Mouse (Mus musculus): ENCODE data around the gene Acbd4. TPM values are rescaled to one million over a fixed set of nuclear protein-coding genes. Genes with fewer than 3 reads are reported as not detected.

Acbd4 gene
- total RNA-seq, 2 experiments from 2014 or later = 13.4 to 25.6 TPM

DNA sequence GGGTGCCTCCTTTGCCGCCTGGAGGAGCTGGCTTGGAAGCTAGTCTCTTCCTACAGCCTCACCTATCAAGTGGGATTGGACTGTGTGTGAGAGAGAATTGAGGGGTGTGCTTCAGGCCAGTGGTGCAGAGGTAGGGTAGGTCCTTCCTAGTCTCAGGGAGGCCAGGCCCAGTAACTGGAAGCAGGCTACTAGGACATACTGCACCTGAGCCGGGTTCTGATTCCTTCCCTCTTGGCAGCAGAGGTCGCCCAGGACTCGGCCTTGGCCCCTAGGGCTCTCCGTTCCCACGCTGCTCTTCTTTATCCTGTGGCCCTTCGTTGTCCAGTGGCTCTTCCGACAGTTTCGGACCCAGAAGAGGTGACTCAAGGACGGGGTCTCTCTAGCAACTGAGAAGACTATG lies 9.8 kb downstream of the Acbd4 start:
- no peak for ATAC-seq (replicated peaks; ENCODE audit: low FRiP score, poor library complexity, severe bottlenecking)

DNA sequence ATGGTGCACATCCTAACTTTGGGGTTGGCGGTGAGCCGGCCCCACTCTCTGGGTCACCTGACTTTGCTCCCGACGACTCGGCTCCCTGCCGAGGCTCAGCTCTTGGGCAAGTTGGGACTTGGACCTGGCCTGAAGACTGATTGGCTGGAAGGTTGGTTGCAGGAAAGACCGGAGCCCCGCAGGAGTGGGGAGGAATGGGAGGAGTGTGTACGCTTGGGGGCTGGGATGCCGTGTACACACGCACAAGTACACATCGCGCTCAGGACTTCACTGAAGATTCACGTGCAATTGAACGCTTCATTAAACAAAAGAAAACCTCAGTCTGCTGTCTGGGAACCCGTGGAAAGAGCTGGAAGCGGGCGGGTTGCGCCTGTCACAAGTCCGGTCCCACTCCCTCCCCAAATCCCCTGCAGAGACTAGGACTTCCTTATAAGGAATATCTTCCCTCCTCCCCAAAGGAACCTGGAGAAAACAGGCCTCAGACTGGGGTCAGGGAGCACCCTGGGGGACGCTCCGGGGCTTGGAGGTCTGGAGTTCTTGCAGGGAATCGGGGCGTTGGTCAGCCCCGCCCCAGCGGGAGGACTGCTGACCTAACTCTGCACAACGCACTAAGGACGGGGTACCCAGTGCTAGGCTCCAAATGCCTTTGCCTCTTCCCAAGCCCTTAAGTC lies 10.5 kb downstream of the Acbd4 start:
- ATAC-seq (replicated peaks; ENCODE audit: low FRiP score, poor library complexity, severe bottlenecking) = no peak

GRCm38 (mm10) chr11:103112552-103112912 lies 11.1 kb downstream of the Acbd4 start:
- no peak for ATAC-seq (replicated peaks; ENCODE audit: low FRiP score, poor library complexity, severe bottlenecking)

DNA sequence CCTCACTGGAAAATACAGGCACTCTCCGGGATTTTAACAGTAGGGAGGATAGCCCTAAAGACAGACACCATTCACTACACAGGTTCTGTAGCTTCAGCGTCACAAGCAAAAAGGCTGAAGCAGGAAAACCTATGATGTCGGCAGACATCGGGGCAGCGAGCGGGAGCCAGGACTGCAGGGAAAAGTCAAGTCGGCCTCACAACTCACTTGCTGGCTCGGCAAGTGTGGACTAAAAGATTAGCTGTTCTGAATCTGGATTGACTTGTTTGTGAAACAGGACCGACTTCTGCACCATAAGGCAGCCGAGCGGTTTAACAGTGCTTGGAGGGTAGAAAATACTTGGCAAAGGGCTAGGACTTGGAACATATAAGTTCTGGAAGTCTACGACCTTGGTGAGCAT lies 11.5 kb downstream of the Acbd4 start:
- no peak for ATAC-seq (replicated peaks; ENCODE audit: low FRiP score, poor library complexity, severe bottlenecking)

GRCm38 (mm10) chr11:103113771-103114170 lies 12.3 kb downstream of the Acbd4 start:
- no peak for ATAC-seq (replicated peaks; ENCODE audit: low FRiP score, poor library complexity, severe bottlenecking)

GRCm38 (mm10) chr11:103114270-103114943 lies 12.9 kb downstream of the Acbd4 start:
- ATAC-seq (replicated peaks; ENCODE audit: low FRiP score, poor library complexity, severe bottlenecking) = no peak

GRCm38 (mm10) chr11:103115163-103116007 lies 13.9 kb downstream of the Acbd4 start:
- ATAC-seq (replicated peaks; ENCODE audit: low FRiP score, poor library complexity, severe bottlenecking) = peak; percentile 68

DNA sequence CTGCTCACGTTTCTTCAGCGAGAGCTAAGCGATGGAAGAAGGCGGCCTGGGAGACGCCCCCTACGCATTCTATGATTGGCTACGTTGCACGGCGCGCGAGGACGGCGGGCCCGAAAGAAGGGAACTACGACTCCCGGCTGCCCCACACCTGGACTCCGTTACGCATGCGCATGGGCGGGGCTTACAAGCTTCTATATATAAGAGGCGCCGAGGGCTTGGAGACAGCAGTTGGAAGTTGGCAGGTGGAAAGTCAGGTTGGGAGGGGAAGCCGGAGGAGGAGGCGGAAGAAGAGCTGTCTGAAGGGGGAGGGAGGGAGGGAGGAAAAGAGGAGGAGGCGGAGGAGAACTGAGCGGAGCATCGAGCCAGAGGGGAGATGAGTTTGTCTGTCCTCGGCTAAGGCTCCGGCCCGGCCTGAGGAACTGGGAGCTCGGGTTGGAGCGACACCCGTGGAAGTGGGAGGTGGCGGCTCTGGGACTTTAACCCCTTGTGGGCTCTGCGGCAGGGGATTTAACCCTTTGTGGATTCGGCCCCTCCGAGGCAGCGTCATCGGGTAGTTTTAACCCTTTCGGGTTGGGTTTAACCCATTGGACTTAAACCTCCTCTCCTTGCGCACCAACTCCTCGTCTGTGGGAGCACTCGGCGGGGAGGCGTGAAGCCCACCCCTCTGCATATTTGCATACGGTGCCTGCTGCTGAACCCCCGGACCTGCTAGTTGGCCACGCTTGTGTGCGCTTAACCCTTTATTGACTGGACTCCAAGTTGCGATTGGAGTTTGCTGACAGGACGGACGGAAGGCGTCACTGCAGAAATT lies 14.7 kb downstream of the Acbd4 start, which contains the start of gene Hexim1:
TSS of gene Hexim1 (plus strand) at position 224 of the 811 bp plus-strand sequence.
- ATAC-seq (replicated peaks; ENCODE audit: low FRiP score, poor library complexity, severe bottlenecking) = peak; percentile 83

DNA sequence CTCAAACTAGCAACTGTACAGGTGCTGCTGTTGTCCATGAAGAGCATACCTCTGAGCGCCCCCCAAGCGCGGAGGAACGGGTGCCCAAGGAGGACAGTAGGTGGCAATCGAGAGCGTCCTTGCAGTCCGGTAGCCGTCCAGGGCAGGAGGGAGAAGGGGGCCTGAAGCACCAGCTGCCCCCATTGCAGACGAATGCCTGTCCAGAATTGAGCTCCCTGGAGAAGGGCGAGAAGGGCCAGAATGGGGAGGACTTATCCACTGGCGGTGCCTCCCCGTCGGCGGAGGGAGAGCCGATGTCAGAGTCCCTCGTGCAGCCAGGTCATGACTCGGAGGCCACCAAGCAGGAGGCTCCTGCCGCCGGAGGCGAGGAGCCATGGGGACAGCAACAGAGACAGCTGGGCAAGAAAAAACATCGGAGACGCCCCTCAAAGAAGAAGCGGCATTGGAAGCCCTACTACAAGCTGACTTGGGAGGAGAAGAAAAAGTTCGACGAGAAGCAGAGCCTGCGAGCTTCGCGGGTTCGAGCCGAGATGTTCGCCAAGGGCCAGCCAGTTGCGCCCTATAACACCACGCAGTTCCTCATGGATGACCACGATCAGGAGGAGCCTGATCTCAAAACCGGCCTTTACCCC lies 15.6 kb downstream of the Acbd4 start:
- ATAC-seq (replicated peaks; ENCODE audit: low FRiP score, poor library complexity, severe bottlenecking) = peak; percentile 60

- ATAC-seq (replicated peaks; ENCODE audit: low FRiP score, poor library complexity, severe bottlenecking) = peak; percentile 2; the same call in 1 of the 2 replicates
Observed at GRCm38 (mm10) chr11:103117591-103118009, 16.1 kb downstream of the Acbd4 start.

GRCm38 (mm10) chr11:103118866-103119265 lies 17.4 kb downstream of the Acbd4 start:
- ATAC-seq (replicated peaks; ENCODE audit: low FRiP score, poor library complexity, severe bottlenecking) = no peak

- no peak for ATAC-seq (replicated peaks; ENCODE audit: low FRiP score, poor library complexity, severe bottlenecking)
Observed at GRCm38 (mm10) chr11:103119609-103120008, 18.1 kb downstream of the Acbd4 start.

GRCm38 (mm10) chr11:103120315-103120714 lies 18.8 kb downstream of the Acbd4 start:
- ATAC-seq (replicated peaks; ENCODE audit: low FRiP score, poor library complexity, severe bottlenecking) = no peak

- ATAC-seq (replicated peaks; ENCODE audit: low FRiP score, poor library complexity, severe bottlenecking) = peak; percentile 47
Observed at GRCm38 (mm10) chr11:103131701-103132575, 30.5 kb downstream of the Acbd4 start, which contains the start of gene Hexim2. Hexim2 (plus strand) TSS chr11:103132429.

GRCm38 (mm10) chr11:103132576-103133455 lies 31.3 kb downstream of the Acbd4 start:
- peak; percentile 87 for ATAC-seq (replicated peaks; ENCODE audit: low FRiP score, poor library complexity, severe bottlenecking)

- peak; percentile 21 for ATAC-seq (replicated peaks; ENCODE audit: low FRiP score, poor library complexity, severe bottlenecking)
Observed at GRCm38 (mm10) chr11:103133456-103134185, 32.1 kb downstream of the Acbd4 start.

- ATAC-seq (replicated peaks; ENCODE audit: low FRiP score, poor library complexity, severe bottlenecking) = no peak
Observed at GRCm38 (mm10) chr11:103134221-103134620, 32.7 kb downstream of the Acbd4 start.

Data from erythroid progenitor cell, adult 5-6 weeks (primary cell).